Mouse (Mus musculus) liver, embryonic 11.5 days (tissue): ENCODE results near the gene 1700086D15Rik. TPM values are rescaled to one million over a fixed set of nuclear protein-coding genes. Genes with fewer than 3 reads are reported as not detected.

Source experiments
- ATAC-seq: fragments of 200-750 bp; cut with Nextera tagmentation; replicated peaks from 2 replicates; pipeline ENCODE4 v1.8.0; 2017; ENCODE audit warnings: moderate number of reproducible peaks, mild to moderate bottlenecking, moderate TSS enrichment, moderate library complexity; ENCODE audit not compliant: low FRiP score
- DNase-seq: peaks from one replicate; pipeline ENCODE4 v3.0.0-alpha.2; 2017; ENCODE audit warnings: low spot score
- H3K27ac ChIP-seq: fragments of 300-500 bp; sonication (generic); 2 replicates; pipeline ENCODE4 v1.5.1; 2014; ENCODE audit warnings: mild to moderate bottlenecking, low read depth, low read length, control low read depth
- H3K27me3 ChIP-seq: fragments of 300-500 bp; sonication (generic); replicated peaks from 2 replicates; pipeline ENCODE4 v1.6.1; 2014; ENCODE audit warnings: low read length, mixed read lengths; ENCODE audit not compliant: control insufficient read depth, insufficient read depth
- H3K36me3 ChIP-seq: fragments of 300-500 bp; sonication (generic); 2 replicates; pipeline ENCODE4 v1.6.1; 2014; ENCODE audit warnings: mild to moderate bottlenecking, low read length, moderate library complexity, mixed read lengths; ENCODE audit not compliant: control insufficient read depth, insufficient read depth
- H3K4me1 ChIP-seq: fragments of 300-500 bp; sonication (generic); replicated peaks from 2 replicates; pipeline ENCODE4 v1.6.1; 2014; ENCODE audit warnings: low read length, mixed read lengths; ENCODE audit not compliant: control insufficient read depth, insufficient read depth
- H3K4me2 ChIP-seq: fragments of 300-500 bp; sonication (generic); 2 replicates; pipeline ENCODE4 v1.6.1; 2014; ENCODE audit warnings: mild to moderate bottlenecking, control low read depth, moderate library complexity
- H3K4me3 ChIP-seq: fragments of 300-500 bp; sonication (generic); 2 replicates; pipeline ENCODE4 v1.5.1; 2014; ENCODE audit warnings: low read depth, low read length, control low read depth
- H3K9ac ChIP-seq: fragments of 300-500 bp; sonication (generic); 2 replicates; pipeline ENCODE4 v1.6.1; 2014; ENCODE audit warnings: low read depth, low read length, control low read depth
- H3K9me3 ChIP-seq: fragments of 300-500 bp; sonication (generic); 2 replicates; pipeline ENCODE4 v1.6.1; 2016; ENCODE audit warnings: low read length, inconsistent platforms, mixed read lengths; ENCODE audit not compliant: control insufficient read depth
- WGBS: fragments of 180-500 bp; shearing (Covaris S2); extraction: QIAGEN DNeasy Blood & Tissue Kit; methylation state at CpG from one replicate; pipeline ENCODE4 v1.1.7; 2014; 5-methylcytosine and 5-hydroxymethylcytosine counted together
- polyA plus RNA-seq: library from polyadenylated mRNA; unstranded; fragments of >200 nt; fragmentation: Nextera tagmentation; extraction: Ambion mirVana; gene quantifications from 2 replicates; pipeline ENCODE4 v1.2.1, GENCODE M21; 2014

Gene 1700086D15Rik
- polyA plus RNA-seq = not detected in 2 replicates

GRCm38 (mm10) chr11:65159791-65160190 lies at the start of gene 1700086D15Rik:
Gene 1700086D15Rik (minus strand): TSS chr11:65159891.
- Histone ChIP-seq H3K4me3 (no peak within 1 kb of the TSS), H3K36me3 (no peaks in the 10 kb centered on the region), H3K9ac (no peak within 1 kb of the TSS), H3K9me3 (no peaks in the 10 kb centered on the region), H3K27me3 (peaks cover 26% of the 10 kb centered on the region), H3K4me2 (no peak within 1 kb of the TSS), H3K27ac (no peak within 1 kb of the TSS), H3K4me1 (no peaks in the 10 kb centered on the region)
- DNase-seq = no peak
- 83% methylated on average over 5 of the region's 5 CpGs for WGBS
- ATAC-seq = no peak

- Histone ChIP-seq H3K9me3 (no peaks in the 10 kb centered on the region), H3K27ac (no peak overlapping the region), H3K4me1 (no peaks in the 10 kb centered on the region), H3K4me3 (no peak overlapping the region), H3K4me2 (no peak overlapping the region), H3K36me3 (no peaks in the 10 kb centered on the region), H3K27me3 (no peaks in the 10 kb centered on the region), H3K9ac (no peak overlapping the region)
- 44% methylated on average over 6 of the region's 6 CpGs for WGBS
- ATAC-seq = no peak
- DNase-seq = no peak
Observed at GRCm38 (mm10) chr11:65209441-65209840, 49.8 kb upstream of the 1700086D15Rik start.

GRCm38 (mm10) chr11:65205306-65205705 lies 45.6 kb upstream of the 1700086D15Rik start:
- no peaks in the 10 kb centered on the region for H3K27me3 ChIP-seq
- H3K4me2 ChIP-seq = no peak overlapping the region
- H3K27ac ChIP-seq = no peak overlapping the region
- no peaks in the 10 kb centered on the region for H3K9me3 ChIP-seq
- no peak overlapping the region for H3K4me3 ChIP-seq
- DNase-seq = no peak
- ATAC-seq = no peak
- no peaks in the 10 kb centered on the region for H3K36me3 ChIP-seq
- 55% methylated on average over 5 of the region's 5 CpGs for WGBS
- H3K9ac ChIP-seq = no peak overlapping the region
- H3K4me1 ChIP-seq = no peaks in the 10 kb centered on the region

DNA sequence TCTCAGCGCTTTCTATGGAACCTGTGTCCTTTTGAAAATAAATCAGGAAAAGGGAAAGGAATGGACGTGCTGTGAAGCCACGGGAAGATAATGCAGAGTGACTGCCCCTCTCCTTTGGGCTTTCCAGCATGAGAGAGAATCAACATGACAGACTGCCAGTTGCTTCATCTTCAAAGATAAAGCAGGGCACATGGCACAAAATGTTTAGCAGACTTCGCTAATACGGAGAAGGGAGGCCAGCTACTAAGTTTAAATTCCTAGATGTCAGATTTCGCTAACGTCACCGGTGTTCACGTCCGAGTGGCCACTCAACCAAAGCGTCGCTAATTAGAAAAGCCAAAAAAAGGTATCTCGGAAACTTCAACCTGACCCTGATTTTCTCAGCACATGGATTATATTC lies 45.0 kb upstream of the 1700086D15Rik start:
- Histone ChIP-seq H3K27ac (no peak overlapping the region), H3K4me2 (no peak overlapping the region), H3K9ac (no peak overlapping the region), H3K4me1 (no peaks in the 10 kb centered on the region), H3K4me3 (no peak overlapping the region), H3K36me3 (no peaks in the 10 kb centered on the region), H3K27me3 (no peaks in the 10 kb centered on the region), H3K9me3 (no peaks in the 10 kb centered on the region)
- DNase-seq (no peak), ATAC-seq (no peak)
- WGBS = 71% methylated on average over 13 of the region's 13 CpGs

- WGBS = 69% methylated on average over 1 of the region's 1 CpGs
- Histone ChIP-seq H3K27me3 (no peaks in the 10 kb centered on the region), H3K9me3 (no peaks in the 10 kb centered on the region), H3K9ac (no peak overlapping the region), H3K4me3 (no peak overlapping the region), H3K27ac (no peak overlapping the region), H3K4me2 (no peak overlapping the region), H3K4me1 (no peaks in the 10 kb centered on the region), H3K36me3 (no peaks in the 10 kb centered on the region)
- no peak for DNase-seq
- ATAC-seq = no peak
Observed at GRCm38 (mm10) chr11:65203020-65203419, 43.3 kb upstream of the 1700086D15Rik start.

- ATAC-seq (no peak), DNase-seq (no peak)
- H3K4me2 ChIP-seq = no peak overlapping the region
- no peak overlapping the region for H3K27ac ChIP-seq
- no peaks in the 10 kb centered on the region for H3K9me3 ChIP-seq
- H3K36me3 ChIP-seq = no peaks in the 10 kb centered on the region
- no peaks in the 10 kb centered on the region for H3K4me1 ChIP-seq
- no peak overlapping the region for H3K4me3 ChIP-seq
- no peak overlapping the region for H3K9ac ChIP-seq
- H3K27me3 ChIP-seq = no peaks in the 10 kb centered on the region
- 47% methylated on average over 5 of the region's 5 CpGs for WGBS
Observed at GRCm38 (mm10) chr11:65202236-65202635, 42.5 kb upstream of the 1700086D15Rik start.

- Histone ChIP-seq H3K27me3 (no peaks in the 10 kb centered on the region), H3K36me3 (no peaks in the 10 kb centered on the region)
- WGBS = 63% methylated on average over 3 of the region's 3 CpGs
Observed at GRCm38 (mm10) chr11:65198026-65198425, 38.3 kb upstream of the 1700086D15Rik start.

DNA sequence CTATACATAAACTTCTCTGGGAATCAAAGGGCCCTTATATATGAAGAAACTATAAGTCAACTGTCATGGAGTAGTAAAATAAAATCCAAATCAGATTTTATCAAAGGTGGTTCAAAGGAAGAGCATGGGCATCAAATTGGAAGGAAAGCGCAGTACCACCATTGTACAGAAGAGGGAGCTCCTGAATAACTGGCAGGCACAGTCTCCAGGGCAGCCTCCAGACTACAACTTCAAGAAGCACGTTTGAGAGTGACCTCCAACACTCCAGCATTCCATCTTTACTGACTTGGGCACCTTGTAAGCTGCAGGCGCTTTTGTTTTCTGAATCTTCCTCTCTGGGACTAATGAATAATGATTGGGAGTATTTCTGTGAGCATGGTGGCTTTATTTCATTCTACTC lies 37.6 kb upstream of the 1700086D15Rik start:
- ATAC-seq (no peak), DNase-seq (no peak)
- Histone ChIP-seq H3K36me3 (no peaks in the 10 kb centered on the region), H3K27ac (no peak overlapping the region), H3K4me2 (no peak overlapping the region), H3K9me3 (no peaks in the 10 kb centered on the region), H3K27me3 (no peaks in the 10 kb centered on the region), H3K9ac (no peak overlapping the region), H3K4me3 (no peak overlapping the region), H3K4me1 (no peaks in the 10 kb centered on the region)
- 2% methylated on average over 3 of the region's 3 CpGs for WGBS

More at GRCm38 (mm10) chr11:65198026-65198425, 38.3 kb upstream of the 1700086D15Rik start:
- Histone ChIP-seq H3K4me2 (no peak overlapping the region), H3K4me1 (no peaks in the 10 kb centered on the region), H3K4me3 (no peak overlapping the region), H3K9me3 (no peaks in the 10 kb centered on the region), H3K27ac (no peak overlapping the region), H3K9ac (no peak overlapping the region)
- ATAC-seq (no peak), DNase-seq (no peak)

DNA sequence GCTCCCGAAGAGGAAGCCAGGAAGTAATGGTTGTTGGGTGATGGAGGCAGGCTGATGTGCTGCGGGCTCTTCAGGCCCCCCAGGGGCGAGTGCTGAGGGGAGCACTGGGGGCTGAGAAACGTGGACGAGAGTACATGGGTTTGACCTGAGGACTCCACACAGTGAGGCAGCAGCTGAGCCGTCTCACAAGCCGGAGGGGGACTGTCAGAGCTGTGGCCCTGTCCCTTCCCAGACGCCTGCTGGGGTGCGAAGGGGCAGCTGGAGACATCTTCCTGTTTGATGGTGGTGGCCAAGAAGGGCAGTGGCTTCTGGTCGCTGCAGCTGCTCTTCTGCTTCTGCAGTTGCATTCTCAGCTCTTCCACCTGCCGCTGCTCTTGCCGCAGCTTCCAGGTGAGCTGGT lies 27.3 kb upstream of the 1700086D15Rik start:
- H3K4me1 ChIP-seq = no peaks in the 10 kb centered on the region
- H3K9me3 ChIP-seq = no peaks in the 10 kb centered on the region
- no peak overlapping the region for H3K4me2 ChIP-seq
- H3K9ac ChIP-seq = no peak overlapping the region
- no peak for DNase-seq
- no peak overlapping the region for H3K4me3 ChIP-seq
- 70% methylated on average over 11 of the region's 12 CpGs for WGBS
- H3K27me3 ChIP-seq = no peaks in the 10 kb centered on the region
- no peaks in the 10 kb centered on the region for H3K36me3 ChIP-seq
- ATAC-seq = no peak
- no peak overlapping the region for H3K27ac ChIP-seq
